Mouse (Mus musculus) embryo, embryonic 11.5 days (tissue): ENCODE measurements at regions not wholly inside any gene's neighbourhood (a gene's known extent, or its start where the extent isn't known, plus 50 kb on each side); places are given as distances from the start of the nearest gene placed in this dataset.

Experiments
- DNase-seq: peaks from one replicate; pipeline ENCODE4 v3.0.0-alpha.2; 2012; ENCODE audit warnings: low read depth, low spot score

GRCm38 (mm10) chr1:67640353-67640752 lies 517.5 kb downstream of the Cps1 start:
- DNase-seq, result peak; percentile 35

GRCm38 (mm10) chr1:67640766-67641165 lies 517.9 kb downstream of the Cps1 start:
- DNase-seq, result no peak

- no peak for DNase-seq
Observed at GRCm38 (mm10) chr1:67643627-67644026, 520.8 kb downstream of the Cps1 start.
